Mouse (Mus musculus): ENCODE results near the gene Defb29. TPM values are rescaled to one million over a fixed set of nuclear protein-coding genes. Genes with fewer than 3 reads are reported as not detected.

Defb29 gene
- polyA plus RNA-seq, 1 experiment: not detected

DNA sequence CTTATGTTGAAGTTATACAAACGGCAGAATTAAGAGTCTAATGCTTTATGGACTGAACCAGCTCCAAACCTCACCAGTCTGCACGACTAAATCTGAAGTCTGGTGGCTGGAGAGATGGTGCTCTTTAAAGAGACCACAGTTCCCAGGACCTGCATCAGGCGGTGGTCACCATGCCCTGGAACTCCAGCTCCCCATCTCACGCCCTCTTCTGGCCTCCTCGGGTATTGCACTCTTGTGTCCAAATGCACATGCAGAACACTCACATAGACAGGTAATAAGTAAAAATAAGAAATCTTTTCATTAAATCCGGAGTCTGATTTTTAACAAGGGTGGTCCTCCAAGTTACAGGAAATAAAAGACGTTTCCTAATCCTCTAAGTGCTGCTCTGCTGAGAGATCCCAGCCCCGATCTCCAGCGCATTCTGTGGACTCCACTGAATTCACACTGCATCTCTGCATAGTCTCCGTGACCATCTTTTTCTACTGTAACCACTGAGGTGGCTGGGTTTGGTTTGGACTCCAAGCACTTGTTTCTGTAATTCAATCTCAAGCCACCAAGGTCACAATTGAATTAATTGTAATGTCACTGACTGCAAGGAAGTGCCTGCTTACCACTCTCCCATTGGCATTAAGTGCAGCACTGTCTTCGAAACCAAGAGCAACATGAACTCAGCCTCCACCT, 32.4 kb upstream of the Defb29 start, which contains the start of gene Defb21:
Gene Defb21 (plus strand): TSS at position 631 of the 681 bp plus-strand sequence.
- WGBS: 62% methylated on average over 11 of the region's 11 CpGs

DNA sequence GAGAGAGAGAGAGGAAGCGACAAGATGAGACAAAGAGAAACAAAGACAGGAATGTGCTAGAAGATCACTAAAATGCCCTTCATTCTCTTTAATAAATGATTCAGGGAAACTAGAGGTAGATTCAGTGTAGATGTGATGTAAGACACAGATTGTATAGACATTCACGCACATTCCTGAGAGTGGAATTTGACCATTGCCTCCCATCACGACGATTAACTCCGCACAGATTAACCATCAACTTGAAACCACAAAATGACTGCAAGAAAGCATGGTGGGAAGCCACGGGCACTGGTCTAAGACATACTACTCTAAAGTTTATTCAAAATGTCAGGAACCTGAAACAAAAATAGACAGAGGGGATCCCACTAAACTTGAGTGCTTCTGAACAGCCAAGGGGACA, 30.4 kb upstream of the Defb29 start:
- no peak for DNase-seq
- no peak overlapping the region for H3K4me3 ChIP-seq (replicated peaks; ENCODE audit: insufficient read depth, low read depth, low read length)
- TF ChIP-seq CTCF (IDR thresholded peaks at IDR 0.05; ENCODE audit: borderline replicate concordance, insufficient read depth, low read depth, low read length) (no peak), POLR2A (IDR thresholded peaks at IDR 0.05; ENCODE audit: borderline replicate concordance, insufficient read depth, low read length) (no peak)
- H3K4me1 ChIP-seq (ENCODE audit: control insufficient read depth, insufficient read depth, low read length): no peaks in the 10 kb centered on the region
- H3K27me3 ChIP-seq (ENCODE audit: control insufficient read depth, insufficient read depth, low read length): no peaks in the 10 kb centered on the region
- H3K27ac ChIP-seq (ENCODE audit: insufficient read depth, low read length): no peak overlapping the region
- WGBS: 83% methylated on average over 6 of the region's 6 CpGs

More for the DNA sequence above, 32.4 kb upstream of the Defb29 start, which contains the start of gene Defb21:
- H3K4me3 ChIP-seq (replicated peaks; ENCODE audit: insufficient read depth, low read depth, low read length): no peak within 1 kb of the TSS
- DNase-seq: no peak
- TF ChIP-seq POLR2A (IDR thresholded peaks at IDR 0.05; ENCODE audit: borderline replicate concordance, insufficient read depth, low read length): no peak
- peak; percentile 20; the same call in 1 of the 2 replicates for TF ChIP-seq CTCF (IDR thresholded peaks at IDR 0.05; ENCODE audit: borderline replicate concordance, insufficient read depth, low read depth, low read length)
- no peak within 1 kb of the TSS for H3K27ac ChIP-seq (ENCODE audit: insufficient read depth, low read length)
- H3K27me3 ChIP-seq (ENCODE audit: control insufficient read depth, insufficient read depth, low read length): no peaks in the 10 kb centered on the region
- no peaks in the 10 kb centered on the region for H3K4me1 ChIP-seq (ENCODE audit: control insufficient read depth, insufficient read depth, low read length)

DNA sequence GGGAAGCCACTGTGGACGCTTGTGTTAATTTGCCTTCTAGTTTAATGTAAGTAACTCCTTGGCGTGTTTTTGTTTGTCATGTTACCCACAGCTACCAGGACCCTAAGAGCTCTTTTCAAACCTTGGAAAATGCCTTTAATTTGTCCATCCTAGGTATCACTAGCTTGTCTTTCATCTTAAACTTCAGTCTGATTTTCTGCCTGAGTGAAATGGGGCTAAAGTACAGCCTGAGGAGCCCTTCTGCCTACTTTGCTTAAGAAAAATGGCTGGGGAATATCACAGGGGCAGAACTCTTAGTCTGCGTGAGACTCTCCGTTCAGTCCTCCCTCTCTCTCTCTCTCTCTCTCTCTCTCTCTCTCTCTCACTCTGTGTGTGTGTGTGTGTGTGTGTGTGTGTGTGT, 30.0 kb upstream of the Defb29 start:
- DNase-seq: no peak
- no peak for TF ChIP-seq POLR2A (IDR thresholded peaks at IDR 0.05; ENCODE audit: borderline replicate concordance, insufficient read depth, low read length)
- TF ChIP-seq CTCF (IDR thresholded peaks at IDR 0.05; ENCODE audit: borderline replicate concordance, insufficient read depth, low read depth, low read length): no peak
- 80% methylated on average over 4 of the region's 4 CpGs for WGBS
- H3K27ac ChIP-seq (ENCODE audit: insufficient read depth, low read length): no peak overlapping the region
- no peak overlapping the region for H3K4me3 ChIP-seq (replicated peaks; ENCODE audit: insufficient read depth, low read depth, low read length)
- H3K27me3 ChIP-seq (ENCODE audit: control insufficient read depth, insufficient read depth, low read length): no peaks in the 10 kb centered on the region
- H3K4me1 ChIP-seq (ENCODE audit: control insufficient read depth, insufficient read depth, low read length): no peaks in the 10 kb centered on the region

DNA sequence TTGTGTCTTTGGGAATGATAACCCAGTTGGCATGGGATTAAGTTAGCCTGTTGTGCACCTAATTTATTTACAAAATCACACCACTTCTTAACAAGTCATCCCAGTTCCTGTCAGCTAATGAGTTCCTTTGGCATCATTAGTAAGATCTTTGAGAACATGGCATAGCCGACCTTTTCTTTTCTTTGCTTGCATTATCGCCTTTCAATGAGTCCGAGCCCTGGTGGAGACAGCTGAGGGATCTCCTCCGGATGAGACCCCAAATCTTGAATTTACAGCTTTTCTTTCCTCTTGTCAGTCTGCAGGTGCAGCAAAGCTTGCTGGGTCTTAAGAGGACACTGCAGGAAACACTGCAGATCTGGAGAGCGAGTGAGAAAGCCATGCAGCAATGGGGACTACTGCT, 29.1 kb upstream of the Defb29 start, which contains the start of gene Gm17416:
Gene Gm17416 (plus strand): TSS at position 301 of the 400 bp plus-strand sequence.
- Histone ChIP-seq H3K4me1 (ENCODE audit: control insufficient read depth, insufficient read depth, low read length) (no peaks in the 10 kb centered on the region), H3K4me3 (replicated peaks; ENCODE audit: insufficient read depth, low read depth, low read length) (no peak within 1 kb of the TSS), H3K27ac (ENCODE audit: insufficient read depth, low read length) (no peak within 1 kb of the TSS), H3K27me3 (ENCODE audit: control insufficient read depth, insufficient read depth, low read length) (no peaks in the 10 kb centered on the region)
- TF ChIP-seq POLR2A (IDR thresholded peaks at IDR 0.05; ENCODE audit: borderline replicate concordance, insufficient read depth, low read length) (no peak), CTCF (IDR thresholded peaks at IDR 0.05; ENCODE audit: borderline replicate concordance, insufficient read depth, low read depth, low read length) (no peak)
- no peak for DNase-seq
- WGBS: 92% methylated on average over 5 of the region's 5 CpGs

DNA sequence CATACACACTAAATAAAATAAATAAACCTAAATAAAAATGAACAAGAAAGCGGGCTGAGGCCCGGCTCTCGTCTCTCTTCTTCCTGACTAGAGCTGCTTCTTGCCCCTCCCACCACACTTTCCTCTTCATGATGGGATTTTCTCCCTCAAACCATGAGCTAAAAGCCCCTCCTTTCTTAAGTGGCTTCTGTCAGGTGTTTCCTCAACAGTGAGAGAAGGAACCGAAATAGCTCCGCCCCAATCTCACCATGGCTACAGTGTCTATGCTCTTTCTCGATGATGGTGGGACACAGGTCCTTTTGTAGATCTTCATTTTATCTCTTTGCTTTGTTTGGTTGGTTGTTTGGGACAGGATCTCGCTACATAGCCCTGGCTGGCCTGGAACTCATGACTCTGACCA, 16.8 kb upstream of the Defb29 start:
- no peaks in the 10 kb centered on the region for H3K4me1 ChIP-seq (ENCODE audit: control insufficient read depth, insufficient read depth, low read length)
- no peak overlapping the region for H3K27ac ChIP-seq (ENCODE audit: insufficient read depth, low read length)
- 88% methylated on average over 7 of the region's 7 CpGs for WGBS
- TF ChIP-seq CTCF (IDR thresholded peaks at IDR 0.05; ENCODE audit: borderline replicate concordance, insufficient read depth, low read depth, low read length) (no peak), POLR2A (IDR thresholded peaks at IDR 0.05; ENCODE audit: borderline replicate concordance, insufficient read depth, low read length) (no peak)
- H3K4me3 ChIP-seq (replicated peaks; ENCODE audit: insufficient read depth, low read depth, low read length): no peak overlapping the region
- H3K27me3 ChIP-seq (ENCODE audit: control insufficient read depth, insufficient read depth, low read length): no peaks in the 10 kb centered on the region; the same call in 1 of the 2 replicates
- no peak for DNase-seq

DNA sequence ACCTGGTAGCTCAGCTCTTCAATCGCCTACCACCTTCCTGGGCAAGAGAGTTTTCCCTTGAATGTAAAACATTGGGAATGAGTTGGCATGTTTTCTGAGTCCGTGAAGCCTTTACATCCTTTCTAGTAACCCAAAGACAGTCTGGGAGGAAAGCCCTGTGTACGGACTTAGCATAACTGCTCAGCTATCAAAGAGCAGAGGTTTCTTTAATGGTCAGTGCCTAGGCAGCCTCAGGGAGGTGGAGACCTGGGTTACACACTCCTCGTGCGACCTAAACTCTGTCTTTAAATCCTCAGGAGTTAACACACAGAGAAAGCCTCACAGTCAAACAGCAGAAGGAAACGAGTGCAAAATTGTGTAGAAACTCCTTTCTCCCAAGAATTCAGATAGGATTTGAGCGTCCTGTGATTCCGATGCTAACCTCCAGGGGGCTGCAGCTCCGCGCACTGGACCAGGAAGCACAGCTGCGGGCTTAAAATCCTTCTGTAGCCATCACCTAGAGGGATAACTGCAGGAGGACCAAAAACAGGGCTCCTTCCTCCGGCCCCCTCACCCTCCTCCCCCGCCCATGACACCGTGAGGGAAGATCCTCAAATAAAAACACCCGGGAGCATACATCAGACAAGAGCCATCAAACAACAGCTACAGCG, 14.0 kb upstream of the Defb29 start:
- Histone ChIP-seq H3K27ac (ENCODE audit: insufficient read depth, low read length) (no peak overlapping the region), H3K4me3 (replicated peaks; ENCODE audit: insufficient read depth, low read depth, low read length) (no peak overlapping the region), H3K4me1 (ENCODE audit: control insufficient read depth, insufficient read depth, low read length) (no peaks in the 10 kb centered on the region), H3K27me3 (ENCODE audit: control insufficient read depth, insufficient read depth, low read length) (no peaks in the 10 kb centered on the region; the same call in 1 of the 2 replicates)
- WGBS: 15% methylated on average over 16 of the region's 16 CpGs
- TF ChIP-seq CTCF (IDR thresholded peaks at IDR 0.05; ENCODE audit: borderline replicate concordance, insufficient read depth, low read depth, low read length) (peak; percentile 71), POLR2A (IDR thresholded peaks at IDR 0.05; ENCODE audit: borderline replicate concordance, insufficient read depth, low read length) (no peak)
- peak; percentile 27 to 52 for DNase-seq

DNA sequence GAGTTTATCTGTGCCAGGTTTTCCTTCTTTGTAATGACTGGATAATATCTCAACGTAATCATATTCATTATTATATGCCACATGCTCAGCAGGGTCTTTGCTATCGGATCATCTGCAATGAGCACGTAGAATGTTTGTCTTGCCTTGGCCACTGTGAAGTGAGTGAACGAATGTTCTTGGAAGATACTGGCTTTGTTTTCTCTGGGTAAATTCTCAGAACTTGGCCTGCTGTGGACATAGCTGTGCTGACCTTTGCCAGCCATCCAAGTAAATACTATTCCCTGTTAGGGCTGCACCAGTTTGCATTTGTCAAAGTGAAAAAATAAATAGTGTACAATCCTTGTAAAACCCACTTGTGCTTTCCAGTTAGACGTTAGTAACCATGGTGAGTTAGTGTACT, 8.2 kb upstream of the Defb29 start:
- DNase-seq: no peak

More for the DNA sequence above, 8.2 kb upstream of the Defb29 start:
- H3K4me3 ChIP-seq (replicated peaks; ENCODE audit: insufficient read depth, low read depth, low read length): no peak overlapping the region
- H3K27me3 ChIP-seq (ENCODE audit: control insufficient read depth, insufficient read depth, low read length): no peaks in the 10 kb centered on the region; the same call in 1 of the 2 replicates
- no peak overlapping the region for H3K27ac ChIP-seq (ENCODE audit: insufficient read depth, low read length)
- TF ChIP-seq POLR2A (IDR thresholded peaks at IDR 0.05; ENCODE audit: borderline replicate concordance, insufficient read depth, low read length) (no peak), CTCF (IDR thresholded peaks at IDR 0.05; ENCODE audit: borderline replicate concordance, insufficient read depth, low read depth, low read length) (no peak)
- H3K4me1 ChIP-seq (ENCODE audit: control insufficient read depth, insufficient read depth, low read length): no peaks in the 10 kb centered on the region
- WGBS: 75% methylated on average over 5 of the region's 5 CpGs

Data from cerebellum, adult 2 months (tissue).